Mouse (Mus musculus) kidney, postnatal 4 days (tissue): ENCODE data around the gene Lhx3.

ENCODE experiments used
- DNase-seq, 2 experiments: peaks; one replicate each; pipeline ENCODE4 v3.0.0; 2021; ENCODE audit warnings: mixed read lengths in 2 of 2

The Lhx3 gene

DNA sequence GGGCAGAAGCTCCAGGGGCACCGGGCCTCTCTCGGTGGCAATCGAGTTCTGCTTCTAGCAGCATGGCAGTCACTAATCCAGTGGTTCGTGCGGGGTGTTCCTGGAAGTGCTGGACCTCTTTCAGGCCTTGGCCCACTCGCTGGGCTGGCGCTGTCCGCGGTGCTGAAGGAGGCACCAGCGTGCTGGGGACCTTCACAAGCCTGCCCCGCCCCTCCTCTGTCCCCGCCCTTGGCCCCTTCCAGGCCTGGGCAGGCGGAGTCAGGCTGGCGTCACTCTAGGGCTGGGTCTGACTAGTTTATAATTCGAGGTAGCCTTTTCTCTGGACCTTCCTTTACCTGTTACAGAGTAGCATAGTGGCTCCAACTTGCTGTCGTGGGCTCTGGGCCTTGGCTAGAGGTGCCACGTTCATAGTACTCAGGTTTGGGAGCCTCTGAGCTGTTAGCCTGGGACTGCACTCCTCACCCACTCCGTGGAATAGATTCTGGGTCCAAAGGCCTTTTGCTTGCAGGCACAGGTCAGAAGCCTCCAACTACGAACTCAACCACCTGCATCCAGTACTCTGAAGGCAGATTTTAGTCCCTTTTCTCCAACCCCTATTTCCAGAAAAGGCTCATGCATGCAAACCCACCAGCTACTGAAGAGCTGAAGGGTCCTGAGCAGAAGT, at the start of gene Lhx3:
Lhx3 (minus strand) TSS at position 164 of the 664 bp plus-strand sequence.
- DNase-seq = peak; percentile 98 to 99

DNA sequence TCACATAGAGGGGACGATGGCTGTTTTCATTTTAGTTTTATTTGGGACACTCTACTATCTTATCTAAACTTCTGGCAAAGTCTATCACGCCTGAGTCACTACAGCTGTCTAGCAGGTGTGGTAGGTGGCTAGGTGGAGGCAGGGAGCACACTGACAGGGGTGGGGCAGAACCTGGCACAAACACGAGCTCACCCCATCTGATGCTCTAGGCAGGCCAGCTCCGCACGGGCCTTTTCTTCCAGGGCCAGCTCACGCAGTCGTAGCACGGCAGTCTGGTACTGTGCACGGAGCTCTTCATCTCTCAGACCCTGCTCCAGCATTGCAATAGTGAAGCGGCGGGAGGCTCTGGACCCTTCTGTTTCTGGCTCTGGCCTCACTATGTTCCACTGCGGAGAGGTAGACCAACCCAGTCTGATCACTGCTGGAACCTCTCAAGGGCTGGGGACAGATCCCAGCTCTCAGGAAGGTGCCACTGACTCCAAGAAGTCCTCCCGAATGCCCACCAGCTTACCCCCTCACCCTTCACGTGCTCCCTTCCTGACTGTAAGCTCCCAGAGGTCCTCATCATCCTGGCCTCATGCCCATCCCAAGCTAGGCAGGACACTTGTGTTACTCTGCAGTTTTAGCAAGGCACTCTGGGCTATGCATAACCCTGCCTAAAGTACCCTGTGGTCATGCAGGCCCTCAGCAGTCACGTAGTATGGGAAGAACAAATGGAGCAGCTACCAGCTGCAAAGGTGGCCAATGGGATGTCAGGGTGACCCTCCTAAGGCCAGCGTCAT, 49.4 kb upstream of the Lhx3 start:
- DNase-seq = no peak

DNA sequence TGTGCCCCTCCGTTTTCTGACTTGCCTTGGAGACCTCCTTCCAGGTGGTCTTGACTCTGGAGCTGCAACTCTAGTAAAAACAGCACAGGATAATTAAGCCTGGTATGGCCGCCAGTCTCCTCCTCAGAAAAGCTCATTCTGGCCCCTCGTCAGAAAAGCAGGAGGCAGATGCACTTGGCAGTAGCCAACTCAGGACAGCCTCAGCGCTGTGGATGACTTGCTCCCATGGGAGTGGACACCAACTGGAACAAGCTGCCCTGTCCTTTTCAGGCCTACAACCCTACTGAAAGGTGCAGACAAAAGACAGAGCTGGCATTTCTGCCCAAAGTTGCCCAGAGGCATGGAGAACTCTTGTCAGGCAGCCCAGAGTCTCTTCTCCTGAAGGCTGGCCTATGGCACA, 46.7 kb upstream of the Lhx3 start:
- no peak for DNase-seq

DNA sequence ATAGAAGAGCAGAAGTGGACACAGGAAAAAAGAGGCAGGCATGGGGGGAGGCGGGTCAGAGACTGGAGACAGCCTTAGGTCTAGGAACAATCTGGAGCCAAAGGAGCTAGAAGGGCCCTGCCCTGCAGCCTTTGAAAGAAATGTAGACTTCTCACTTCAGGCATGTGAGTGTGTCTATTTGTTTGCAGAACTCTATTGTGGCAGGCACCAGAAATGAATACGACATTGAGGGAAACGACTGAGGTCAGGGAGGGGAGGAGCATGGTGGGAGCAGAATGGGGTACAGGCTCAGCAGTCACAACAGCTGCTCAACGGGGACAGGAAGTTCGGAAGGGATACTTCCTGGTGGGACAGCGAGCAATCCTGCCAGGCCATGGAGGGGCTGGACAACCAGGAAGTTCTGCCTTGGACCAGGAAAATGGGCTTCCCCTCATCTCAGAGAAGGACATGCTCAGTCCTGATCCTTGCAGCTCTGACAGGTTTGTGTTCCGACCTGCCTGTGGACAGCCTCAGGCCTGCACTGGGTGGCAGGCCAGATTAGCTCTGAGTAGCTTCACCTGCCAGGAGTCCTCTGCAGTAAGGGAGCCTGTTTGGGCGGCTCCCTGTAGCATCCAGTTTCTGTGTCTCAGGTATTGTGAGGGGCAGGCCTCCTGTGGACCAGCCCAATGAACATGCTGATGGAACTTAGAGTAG, 44.6 kb upstream of the Lhx3 start:
- no peak for DNase-seq

DNA sequence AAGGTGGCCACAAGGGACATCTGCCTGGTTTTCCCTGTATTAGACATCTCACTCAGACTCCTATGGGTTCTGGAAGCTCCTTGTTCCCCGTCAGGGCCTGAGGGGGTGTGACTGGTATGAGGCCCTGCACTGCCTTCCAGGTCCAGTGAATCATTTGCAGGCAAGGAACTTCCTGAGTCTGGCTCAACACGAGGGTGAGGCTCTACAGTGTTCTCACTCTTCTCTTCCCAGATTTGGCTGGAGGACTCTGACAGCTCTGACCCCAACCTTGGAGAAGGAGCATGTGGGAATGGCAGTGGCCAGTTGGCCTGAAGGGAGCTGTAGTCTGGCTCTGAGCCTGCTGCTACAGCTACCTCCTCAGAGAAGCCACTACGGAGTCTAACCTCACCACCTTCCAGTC, 39.4 kb upstream of the Lhx3 start:
- DNase-seq = peak; percentile 20 to 26

DNA sequence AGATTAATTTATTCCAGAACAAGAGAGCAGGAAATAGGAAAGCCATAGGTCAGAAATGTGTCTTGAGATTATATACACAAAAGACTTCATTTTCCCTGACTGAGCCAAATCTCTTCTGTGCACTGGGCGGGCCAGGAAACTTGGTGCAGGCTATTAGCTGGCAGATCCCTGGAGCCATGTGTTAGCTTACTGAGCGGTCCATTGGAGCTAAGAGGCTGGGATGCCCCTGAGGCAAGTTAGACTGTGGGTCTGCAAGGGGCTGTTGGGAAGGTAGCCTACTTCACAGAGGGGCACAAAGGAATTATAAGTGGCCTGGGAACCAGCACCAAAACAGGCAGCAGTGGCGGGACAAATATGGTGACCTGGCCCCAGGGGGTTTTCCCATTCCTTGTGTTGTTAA, 32.8 kb upstream of the Lhx3 start:
- DNase-seq = peak; percentile 15 to 31

DNA sequence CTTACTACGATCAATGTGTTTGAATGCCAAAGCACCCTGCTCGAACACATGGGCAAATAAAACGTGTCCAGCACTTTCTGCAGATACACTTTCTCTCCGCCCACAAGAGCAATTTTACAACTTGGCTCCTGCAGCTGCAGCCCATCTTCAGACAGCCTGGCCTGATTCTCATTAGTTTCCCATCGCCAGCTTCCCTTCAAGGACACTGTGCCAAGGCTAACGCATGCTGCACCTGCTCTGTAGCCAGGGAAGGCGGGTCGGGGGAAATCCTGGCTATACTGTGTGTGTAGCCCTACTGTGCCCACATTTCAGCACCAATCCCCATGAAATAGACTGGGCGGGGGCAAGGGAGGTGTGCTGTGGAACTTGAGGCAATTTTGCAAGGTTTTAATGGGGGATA, 32.2 kb upstream of the Lhx3 start:
- peak; percentile 38 to 43 for DNase-seq

DNA sequence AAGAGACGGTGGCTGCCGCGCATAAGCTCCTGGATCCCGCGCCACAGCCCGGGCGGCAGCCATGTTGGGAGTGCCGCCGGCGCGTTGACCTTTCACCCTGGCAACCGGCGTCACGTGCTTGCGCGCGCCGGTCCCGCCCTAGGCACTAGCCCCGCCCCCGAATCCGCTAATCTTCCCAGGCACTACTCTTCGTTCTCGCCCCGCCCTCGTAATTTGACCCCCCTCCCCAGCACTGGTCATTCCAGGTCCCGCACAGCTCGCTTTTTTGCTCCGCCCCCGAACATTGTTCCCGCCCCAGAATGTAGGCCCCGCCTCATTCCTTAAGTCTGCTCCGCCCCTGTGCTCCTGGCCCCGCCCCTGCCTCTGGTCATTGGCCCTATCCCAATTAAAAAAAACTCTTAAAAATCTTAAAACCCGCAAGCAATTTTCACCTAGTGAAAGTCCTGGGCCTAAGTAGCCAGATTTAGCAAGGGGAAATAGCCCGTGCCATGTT, 29.2 kb upstream of the Lhx3 start, which contains the start of gene Qsox2:
Qsox2 (minus strand) TSS at position 236 of the 493 bp plus-strand sequence.
- DNase-seq = peak; percentile 99

DNA sequence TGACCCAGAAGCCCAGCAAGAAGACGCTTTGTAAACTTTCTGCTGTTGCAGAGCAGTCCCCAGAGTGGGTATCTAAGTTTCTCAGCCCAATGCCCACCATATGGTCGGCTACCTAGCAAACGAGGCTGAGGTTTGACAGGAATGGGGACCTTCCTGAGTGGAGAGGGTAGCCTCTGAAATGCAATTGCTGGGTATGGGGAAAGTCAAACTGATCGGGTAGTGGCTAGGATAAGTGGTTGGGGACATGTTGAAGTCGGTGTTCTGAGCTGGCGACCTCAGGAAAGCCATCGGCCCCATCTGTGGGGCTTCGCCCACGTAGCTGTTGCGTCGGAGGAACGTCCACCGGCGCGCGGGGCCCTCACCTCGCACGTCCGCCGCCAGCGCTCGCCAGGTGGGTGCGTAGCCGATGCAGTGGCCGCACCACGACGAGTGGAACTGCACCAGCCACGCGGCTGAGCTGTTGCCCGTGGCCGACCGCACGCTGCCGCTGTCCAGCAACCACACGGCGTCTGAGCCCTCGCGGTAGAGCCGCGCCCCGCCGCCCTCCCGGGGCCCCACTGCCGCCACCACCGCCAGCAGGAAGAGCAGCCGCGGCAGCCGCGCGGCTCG, 28.7 kb upstream of the Lhx3 start:
- no peak for DNase-seq

DNA sequence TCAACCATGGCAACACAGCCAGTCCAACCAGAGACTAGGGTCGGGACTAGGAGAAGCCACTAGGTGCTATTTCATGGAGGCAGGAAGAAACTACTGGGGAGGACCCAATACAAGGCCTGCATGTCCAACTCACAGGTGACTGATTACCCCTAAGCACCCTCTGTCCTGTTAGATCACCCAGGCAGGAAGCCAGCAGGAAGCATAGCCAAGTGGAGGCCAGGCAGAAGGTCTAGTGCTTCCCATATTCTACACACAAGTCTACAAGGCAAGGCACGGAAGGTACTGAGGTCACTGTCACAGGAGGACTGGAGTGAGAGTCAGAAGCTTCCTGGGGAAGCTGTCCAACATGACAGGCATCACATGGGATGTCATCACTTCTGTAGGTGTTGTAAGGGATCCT, 26.7 kb upstream of the Lhx3 start:
- DNase-seq = no peak

DNA sequence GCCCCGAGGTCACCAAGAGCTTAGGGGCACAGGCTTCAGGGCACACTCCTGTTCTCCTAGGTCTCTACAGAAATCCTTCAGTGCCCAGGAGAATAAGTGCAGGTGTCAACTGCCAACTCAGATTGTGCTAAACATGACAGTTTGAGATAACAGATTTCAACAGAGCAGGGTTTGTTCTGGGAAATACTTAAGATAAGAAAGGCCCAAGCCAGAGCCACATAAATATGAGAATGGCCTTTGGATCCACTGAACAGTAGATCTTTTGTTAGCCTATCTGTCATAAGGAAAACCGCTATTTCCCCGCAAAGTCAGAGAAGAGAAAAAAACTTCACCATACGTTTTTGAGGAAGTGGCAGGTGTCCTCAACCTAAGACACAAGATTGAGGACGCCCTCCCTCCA, 26.2 kb upstream of the Lhx3 start:
- DNase-seq = no peak

DNA sequence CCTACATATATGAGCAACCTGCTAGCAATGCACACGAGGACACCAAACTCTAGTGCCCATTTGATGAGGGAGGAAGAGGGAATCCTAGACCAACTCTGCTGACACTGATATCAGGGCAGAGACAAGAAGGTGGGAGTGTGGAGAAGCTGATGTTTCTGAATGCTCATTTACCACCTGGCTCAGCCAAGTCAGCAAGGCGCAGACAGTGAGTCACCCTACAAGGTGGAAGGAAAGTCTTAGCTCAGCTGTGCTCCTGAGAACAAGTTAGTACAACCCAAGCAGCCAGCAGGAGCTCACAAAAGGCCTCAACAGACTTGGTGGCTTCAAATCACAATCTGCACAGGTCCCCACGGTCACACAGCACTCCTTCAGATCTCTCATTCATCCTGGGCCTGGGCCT, 23.3 kb upstream of the Lhx3 start:
- no peak for DNase-seq

DNA sequence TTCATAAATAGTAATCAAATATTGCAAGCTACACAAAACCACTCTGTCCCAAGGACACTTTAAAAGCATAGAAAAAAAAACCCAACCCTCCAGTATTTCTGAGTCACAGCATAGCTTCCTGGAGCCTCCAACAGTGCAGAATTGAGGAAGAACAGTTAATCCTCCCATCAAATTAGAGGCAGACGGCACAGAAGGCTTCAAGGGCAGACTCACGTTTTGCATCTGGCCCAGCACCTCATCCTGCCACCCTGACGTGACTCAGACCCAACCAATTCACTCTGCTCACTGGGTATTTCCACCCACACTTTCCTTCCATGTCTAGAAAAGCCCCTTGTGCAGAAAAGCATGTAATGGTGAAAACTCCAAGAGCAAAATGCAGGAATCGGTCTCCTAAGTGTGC, 22.2 kb upstream of the Lhx3 start:
- no peak for DNase-seq

DNA sequence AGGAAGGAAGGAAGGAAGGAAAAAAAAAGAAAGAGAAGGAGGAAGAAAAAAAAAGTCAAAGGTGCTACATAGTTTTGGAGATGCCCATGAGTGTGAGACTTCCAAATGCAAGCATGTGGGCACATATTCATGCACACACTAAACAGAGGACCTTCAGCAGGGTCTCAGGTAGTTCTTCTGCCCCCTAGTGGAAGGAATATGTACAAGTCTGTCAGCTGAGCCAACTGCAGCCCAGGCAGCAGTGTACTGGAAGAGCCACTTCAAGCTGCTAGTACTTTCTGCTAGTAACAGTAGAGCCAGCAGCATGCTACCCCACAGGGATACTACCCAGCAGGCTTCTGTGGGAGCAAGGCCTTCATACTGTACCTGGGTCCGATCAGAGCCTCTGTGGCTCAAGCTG, 19.7 kb upstream of the Lhx3 start:
- peak in 1 of 2 experiments; percentile 50 for DNase-seq

DNA sequence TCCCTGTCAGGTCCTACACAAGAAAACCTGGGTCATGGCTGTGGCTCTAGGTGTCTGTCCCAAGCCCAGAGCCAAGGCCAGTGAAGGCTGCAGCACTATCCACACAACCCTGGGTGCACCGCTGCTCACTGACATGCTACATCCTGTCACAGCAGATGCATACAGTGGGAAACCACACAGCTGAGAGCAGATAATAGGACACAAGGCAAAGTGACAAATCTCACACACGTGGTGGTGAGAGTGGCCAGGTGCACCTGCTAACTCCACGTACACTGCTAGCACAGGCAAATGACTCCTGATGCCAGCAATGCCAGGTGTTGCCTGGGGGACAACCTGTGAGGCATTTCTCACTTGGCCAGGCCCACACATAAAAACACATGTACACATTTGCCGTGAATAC, 17.2 kb upstream of the Lhx3 start:
- DNase-seq = no peak

DNA sequence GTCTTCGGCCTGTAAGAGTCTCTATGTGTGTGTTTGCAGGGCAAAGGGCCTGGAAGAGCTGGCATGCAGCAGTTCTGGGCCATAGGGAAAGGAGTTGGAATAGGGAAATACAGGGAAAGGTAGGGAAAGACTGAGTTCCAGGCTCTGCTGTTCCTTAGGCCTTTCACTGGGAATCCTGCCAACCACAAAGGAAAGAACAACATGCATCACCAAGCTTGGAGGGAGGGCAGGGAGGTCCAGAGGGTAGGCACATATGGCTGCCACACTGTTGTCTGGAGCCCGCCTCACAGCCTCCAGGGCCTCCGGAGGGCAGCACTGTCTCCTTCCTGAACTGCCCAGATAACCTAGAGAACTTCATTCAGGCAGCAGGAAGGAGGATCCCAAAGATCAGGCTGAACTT, 15.9 kb upstream of the Lhx3 start:
- no peak for DNase-seq

DNA sequence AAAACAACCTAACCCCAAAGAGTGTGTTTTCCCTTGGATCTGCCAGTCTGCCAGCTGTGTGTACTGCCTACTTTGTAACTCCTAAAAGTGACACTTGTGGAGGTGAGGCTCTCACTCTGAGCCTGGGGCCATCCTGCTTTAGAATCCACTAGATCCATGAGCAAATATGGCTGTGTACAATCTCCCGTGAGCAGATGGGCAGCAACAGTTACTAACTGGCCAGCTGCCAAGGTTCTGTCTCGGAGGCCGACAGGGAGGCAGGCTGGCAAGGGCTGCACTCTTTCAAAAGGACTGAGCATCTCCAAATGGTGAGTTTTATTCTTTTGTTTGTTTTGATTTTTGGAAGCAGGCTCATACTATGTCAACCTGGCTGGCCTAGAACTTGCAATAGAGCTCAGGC, 6.4 kb upstream of the Lhx3 start:
- DNase-seq = no peak

DNA sequence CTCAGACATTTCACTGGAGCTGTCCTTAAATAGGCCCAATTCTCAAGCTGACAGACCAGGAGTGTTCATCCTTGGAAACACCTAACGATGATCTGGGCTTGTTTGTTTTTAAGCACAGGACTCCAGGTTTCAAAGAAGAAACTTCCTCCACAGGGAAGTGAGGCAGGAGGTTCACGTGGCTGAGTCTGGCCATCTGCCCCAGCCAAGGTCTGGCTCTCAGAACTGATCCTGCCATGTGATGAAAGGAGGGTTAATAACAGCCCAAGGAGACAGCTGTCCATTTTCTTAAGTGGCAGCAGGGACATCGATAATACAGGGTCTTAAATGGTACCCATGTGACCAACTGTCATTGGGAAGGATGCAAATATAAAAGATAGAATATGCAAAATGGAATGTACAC, 1.5 kb upstream of the Lhx3 start:
- no peak for DNase-seq

DNA sequence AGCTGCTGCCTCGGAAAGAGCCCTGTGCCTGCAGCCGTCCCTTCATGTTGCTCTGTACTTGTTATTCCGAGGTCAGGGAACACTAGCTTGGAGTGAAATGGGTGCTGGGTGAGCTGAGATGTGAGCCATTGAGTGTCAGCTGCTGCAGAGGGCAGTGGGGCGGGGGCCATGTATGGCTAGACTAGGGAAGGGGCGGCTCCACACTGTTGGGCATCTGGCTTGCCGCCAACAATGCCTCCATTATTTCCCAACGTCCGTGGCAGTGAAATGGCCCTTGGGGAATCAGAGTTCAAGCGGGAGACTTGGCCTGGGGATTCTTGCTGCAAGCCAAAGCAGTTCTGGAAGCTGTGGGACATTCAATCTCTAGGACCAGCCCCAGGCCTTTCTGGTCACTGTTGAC, 530 bp downstream of the Lhx3 start:
- DNase-seq = no peak

DNA sequence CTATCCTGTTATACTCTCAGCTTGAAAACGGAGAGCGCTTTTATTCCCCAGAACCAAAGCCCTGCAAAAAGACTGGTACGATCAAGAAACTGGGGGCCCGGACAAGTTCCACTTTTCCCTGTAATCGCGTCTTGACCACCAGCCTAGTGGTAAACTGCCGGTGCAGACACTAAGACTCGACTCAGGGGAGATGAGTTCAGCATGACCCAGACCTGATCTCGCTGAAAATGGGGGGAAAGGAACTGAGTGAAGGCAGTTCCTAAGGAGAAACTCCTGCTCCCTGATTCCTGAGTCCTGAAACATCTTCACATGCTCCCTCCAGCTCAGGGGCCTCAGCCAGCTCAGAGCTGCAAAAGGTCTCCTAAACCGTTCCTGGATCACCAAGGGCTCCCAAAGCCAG, 2.3 kb downstream of the Lhx3 start:
- DNase-seq = no peak

DNA sequence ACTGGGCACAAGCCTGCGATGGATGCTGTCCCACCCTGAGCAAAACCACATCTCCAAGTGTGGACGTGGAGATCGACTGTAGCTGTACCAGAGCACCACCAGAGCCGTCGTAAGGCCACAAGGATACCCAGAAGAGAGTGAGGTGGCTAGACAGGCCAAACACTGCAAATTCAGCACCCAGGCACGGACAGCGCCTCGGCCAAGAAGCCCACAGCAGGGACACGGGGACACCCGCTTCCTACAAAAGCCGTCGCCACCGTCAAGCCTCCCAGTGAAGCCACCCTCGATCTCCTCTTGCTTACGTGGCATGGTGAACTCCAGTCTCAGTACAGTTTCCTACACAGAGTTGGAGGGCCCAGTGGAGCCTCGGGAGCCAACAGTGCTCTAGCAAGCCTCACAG, 3.0 kb downstream of the Lhx3 start:
- DNase-seq = peak; percentile 84

DNA sequence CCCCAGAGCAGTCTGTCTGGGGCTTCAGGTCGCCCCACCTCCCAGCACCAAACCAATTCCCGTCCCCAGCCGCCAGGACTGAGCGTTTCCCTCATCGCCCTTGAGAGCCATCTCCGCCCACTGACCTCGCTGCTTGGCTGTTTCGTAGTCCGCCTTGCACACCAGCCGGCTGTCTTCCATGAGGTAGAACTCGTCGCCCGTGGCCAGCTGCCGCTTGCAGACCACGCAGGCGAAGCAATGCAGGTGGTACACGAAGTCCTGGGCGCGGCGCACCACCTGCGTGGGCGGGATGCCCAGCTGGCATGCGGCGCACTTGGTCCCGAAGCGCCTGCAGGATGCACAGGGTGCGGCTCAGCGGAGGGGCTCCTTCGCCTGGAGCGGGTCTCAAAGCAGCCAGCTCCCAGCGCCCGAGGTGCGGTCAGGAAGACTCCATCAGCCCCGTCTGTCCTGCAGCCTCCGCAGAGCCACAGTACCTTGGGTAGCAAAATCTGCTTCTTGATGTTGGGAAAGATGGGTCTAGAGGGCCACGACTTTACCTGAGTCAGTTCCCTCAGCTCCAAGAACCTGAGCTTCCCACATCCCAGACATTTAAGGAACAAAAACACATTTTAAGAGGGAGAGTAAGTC, 5.1 kb downstream of the Lhx3 start:
- no peak for DNase-seq
